In genomic region chr14:101949114-101949513, GRCm38 (mm10) we compare ENCODE assay signal across 9 mouse cellular contexts.
DNase-seq lines count a peak whose midpoint lies in the region; ATAC-seq lines count a peak whose summit lies in the region.
"Had no signal": no experiment of that assay in that cellular context is flagged by ENCODE, and none has a peak within 500 bp of the region (broad histone marks: within the 10 kb centered on the region; RNA-seq: fewer than 3 reads in every experiment).

No protein-coding gene starts in this region.

- DNase-seq in adrenal gland, adult 2 months, result peak; percentile 38
- DNase-seq in adrenal gland, postnatal 4 days (ENCODE audit: low spot score in 2 of 2), result no peak
- peak; percentile 69 for DNase-seq in midbrain, embryonic 14.5 days
- peak; percentile 81 for DNase-seq in embryo, embryonic 10.5 days (ENCODE audit: low spot score)
- no peak for DNase-seq in gastrocnemius, postnatal 4 days (ENCODE audit: low spot score in 2 of 2)

- no peaks in the 10 kb centered on the region for H3K9me3 ChIP-seq in midbrain, embryonic 14.5 days (ENCODE audit: control insufficient read depth, low read length)
- H3K9me3 ChIP-seq in midbrain, embryonic 16.5 days (replicated peaks; ENCODE audit: control insufficient read depth, low read length, poor library complexity, severe bottlenecking), result no peaks in the 10 kb centered on the region
- no peaks in the 10 kb centered on the region for H3K9me3 ChIP-seq in kidney, embryonic 15.5 days (replicated peaks)
- H3K9me3 ChIP-seq in stomach, embryonic 14.5 days (ENCODE audit: control insufficient read depth, low read depth, low read length), result no peaks in the 10 kb centered on the region
- H3K9me3 ChIP-seq: midbrain, embryonic 12.5 days had no signal

- H3K4me1 ChIP-seq in midbrain, embryonic 14.5 days (ENCODE audit: control insufficient read depth, insufficient read depth, low read length), result no peaks in the 10 kb centered on the region
- no peaks in the 10 kb centered on the region for H3K4me1 ChIP-seq in midbrain, embryonic 16.5 days (ENCODE audit: control insufficient read depth, insufficient read depth, low read length)
- H3K4me1 ChIP-seq in kidney, embryonic 15.5 days, result no peaks in the 10 kb centered on the region
- no peaks in the 10 kb centered on the region for H3K4me1 ChIP-seq in stomach, embryonic 14.5 days (ENCODE audit: control insufficient read depth, insufficient read depth, low read length)
- H3K4me1 ChIP-seq: midbrain, embryonic 12.5 days had no signal

- H3K27ac ChIP-seq in midbrain, embryonic 14.5 days (replicated peaks; ENCODE audit: low read depth, low read length), result no peak overlapping the region
- H3K27ac ChIP-seq in midbrain, embryonic 16.5 days (ENCODE audit: low read length), result no peak overlapping the region
- H3K27ac ChIP-seq in kidney, embryonic 15.5 days, result no peak overlapping the region
- no peak overlapping the region for H3K27ac ChIP-seq in stomach, embryonic 14.5 days (ENCODE audit: low read length)
- H3K27ac ChIP-seq: midbrain, embryonic 12.5 days had no signal

- 55% methylated on average over 2 of the region's 2 CpGs for WGBS in midbrain, embryonic 14.5 days
- WGBS in midbrain, embryonic 16.5 days, result 47% methylated on average over 2 of the region's 2 CpGs
- WGBS in kidney, embryonic 15.5 days, result 60% methylated on average over 2 of the region's 2 CpGs
- 50% methylated on average over 2 of the region's 2 CpGs for WGBS in stomach, embryonic 14.5 days

- no peak overlapping the region for H3K4me3 ChIP-seq in midbrain, embryonic 14.5 days (replicated peaks; ENCODE audit: low read depth, low read length)
- H3K4me3 ChIP-seq in midbrain, embryonic 16.5 days (ENCODE audit: low read depth, low read length), result no peak overlapping the region
- no peak overlapping the region for H3K4me3 ChIP-seq in kidney, embryonic 15.5 days (replicated peaks)
- H3K4me3 ChIP-seq in stomach, embryonic 14.5 days (ENCODE audit: low read depth, low read length), result no peak overlapping the region
- H3K4me3 ChIP-seq: midbrain, embryonic 12.5 days had no signal

- no peak overlapping the region for H3K4me2 ChIP-seq in midbrain, embryonic 14.5 days (ENCODE audit: low read length)
- H3K4me2 ChIP-seq in midbrain, embryonic 16.5 days (ENCODE audit: low read length), result no peak overlapping the region
- H3K4me2 ChIP-seq in kidney, embryonic 15.5 days, result no peak overlapping the region
- H3K4me2 ChIP-seq in stomach, embryonic 14.5 days (replicated peaks; ENCODE audit: low read depth, low read length), result no peak overlapping the region
- H3K4me2 ChIP-seq: midbrain, embryonic 12.5 days had no signal

- peak; percentile 32; the same call in 1 of the 2 replicates for ATAC-seq in midbrain, embryonic 14.5 days (ENCODE audit: low FRiP score, low TSS enrichment)
- ATAC-seq in midbrain, embryonic 16.5 days, result no peak
- ATAC-seq in kidney, embryonic 15.5 days (replicated peaks; ENCODE audit: low FRiP score), result 0 out of 2 replicates have a peak, but pooled peaks have one; percentile 26
- ATAC-seq in stomach, embryonic 14.5 days (ENCODE audit: insufficient number of reproducible peaks, insufficient read depth, low FRiP score, low read depth), result 0 out of 2 replicates have a peak, but pooled peaks have one; percentile 49

- no peaks in the 10 kb centered on the region for H3K27me3 ChIP-seq in midbrain, embryonic 14.5 days (ENCODE audit: control insufficient read depth, insufficient read depth, low read length)
- no peaks in the 10 kb centered on the region for H3K27me3 ChIP-seq in midbrain, embryonic 16.5 days (ENCODE audit: control insufficient read depth, insufficient read depth, low read depth, low read length)
- no peaks in the 10 kb centered on the region for H3K27me3 ChIP-seq in kidney, embryonic 15.5 days
- H3K27me3 ChIP-seq in stomach, embryonic 14.5 days (ENCODE audit: control insufficient read depth, insufficient read depth, low read length), result no peaks in the 10 kb centered on the region
- H3K27me3 ChIP-seq: midbrain, embryonic 12.5 days had no signal

- no peak overlapping the region for H3K9ac ChIP-seq in midbrain, embryonic 14.5 days (replicated peaks; ENCODE audit: low read length)
- H3K9ac ChIP-seq in midbrain, embryonic 16.5 days (ENCODE audit: low read depth, low read length), result no peak overlapping the region
- H3K9ac ChIP-seq in kidney, embryonic 15.5 days, result no peak overlapping the region
- H3K9ac ChIP-seq in stomach, embryonic 14.5 days (replicated peaks; ENCODE audit: low read depth, low read length), result no peak overlapping the region
- H3K9ac ChIP-seq: midbrain, embryonic 12.5 days had no signal

- H3K36me3 ChIP-seq in midbrain, embryonic 14.5 days (ENCODE audit: control insufficient read depth, insufficient read depth, low read length), result no peaks in the 10 kb centered on the region
- no peaks in the 10 kb centered on the region for H3K36me3 ChIP-seq in midbrain, embryonic 16.5 days (ENCODE audit: control insufficient read depth, insufficient read depth, low read length)
- H3K36me3 ChIP-seq in kidney, embryonic 15.5 days, result no peaks in the 10 kb centered on the region
- H3K36me3 ChIP-seq in stomach, embryonic 14.5 days (ENCODE audit: control insufficient read depth, insufficient read depth, low read length), result no peaks in the 10 kb centered on the region
- H3K36me3 ChIP-seq: midbrain, embryonic 12.5 days had no signal

Comparison
In these comparisons a context has a peak if more than half of its experiments do, and no peak if none do; other contexts are left out.
1. DNase-seq: peak in adrenal gland, adult 2 months (single experiment), midbrain, embryonic 14.5 days (single experiment) and embryo, embryonic 10.5 days (single experiment); none in adrenal gland, postnatal 4 days (0 of 2) and gastrocnemius, postnatal 4 days (0 of 2).